Mouse (Mus musculus): ENCODE data around the gene Smg6. TPM values are rescaled to one million over a fixed set of nuclear protein-coding genes. Genes with fewer than 3 reads are reported as not detected.

The Smg6 gene
- polyA plus RNA-seq, 1 experiment: 40.8 TPM

DNA sequence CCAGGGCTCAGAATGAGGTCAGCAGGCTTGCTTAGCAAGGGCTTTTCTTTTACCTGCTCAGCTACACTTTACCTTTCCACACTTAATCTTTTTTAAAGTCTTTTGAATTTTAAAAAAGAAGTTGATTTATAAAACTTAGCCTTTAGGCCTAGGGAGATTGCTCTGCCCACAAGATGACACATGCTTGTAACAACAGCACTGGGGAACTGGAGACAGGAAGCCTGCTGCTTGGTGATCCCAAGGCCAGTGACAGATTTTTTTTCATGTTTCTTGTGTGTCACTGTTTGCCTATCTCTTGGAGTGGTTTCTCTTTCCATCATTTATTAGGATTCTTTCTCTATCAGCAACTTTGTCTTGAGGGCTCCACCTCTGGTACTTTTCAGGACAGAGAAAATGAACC lies 183.3 kb downstream of the Smg6 start:
- Histone ChIP-seq H3K4me1 (ENCODE audit: control insufficient read depth, insufficient read depth, low read length) (no peaks in the 10 kb centered on the region), H3K4me3 (replicated peaks; ENCODE audit: extremely low read depth, low read depth, low read length) (no peak overlapping the region)
- DNase-seq: no peak
- TF ChIP-seq CTCF (IDR thresholded peaks at IDR 0.05; ENCODE audit: insufficient read depth, low read length) (no peak), POLR2A (IDR thresholded peaks at IDR 0.05; ENCODE audit: borderline replicate concordance, extremely low read depth, low read depth, low read length) (no peak)

DNA sequence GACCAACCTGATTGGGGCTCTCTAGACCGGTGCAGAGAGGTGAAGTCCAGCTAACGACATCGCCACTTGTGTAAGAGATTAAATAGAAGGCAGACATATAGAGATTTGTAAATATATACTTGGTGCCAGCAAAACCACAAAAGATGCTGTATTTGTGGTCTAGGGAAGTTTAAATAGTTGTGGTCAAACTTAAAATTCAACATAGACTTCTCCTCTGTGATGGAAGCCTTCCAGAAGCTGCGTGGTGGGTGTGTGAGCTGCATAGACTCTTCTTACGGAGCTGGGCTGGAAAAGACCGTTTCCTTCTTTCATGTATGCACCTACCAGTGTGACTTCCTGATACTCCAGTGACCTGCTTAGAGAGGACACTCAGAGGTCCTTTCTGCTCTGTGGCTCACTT lies 190.8 kb downstream of the Smg6 start:
- TF ChIP-seq POLR2A (IDR thresholded peaks at IDR 0.05; ENCODE audit: borderline replicate concordance, extremely low read depth, low read depth, low read length) (no peak), CTCF (IDR thresholded peaks at IDR 0.05; ENCODE audit: insufficient read depth, low read length) (no peak)
- no peak for DNase-seq
- WGBS: 51% methylated on average over 6 of the region's 6 CpGs
- peaks cover 3% of the 10 kb centered on the region for H3K4me1 ChIP-seq (ENCODE audit: control insufficient read depth, insufficient read depth, low read length)
- no peak overlapping the region for H3K4me3 ChIP-seq (replicated peaks; ENCODE audit: extremely low read depth, low read depth, low read length)

DNA sequence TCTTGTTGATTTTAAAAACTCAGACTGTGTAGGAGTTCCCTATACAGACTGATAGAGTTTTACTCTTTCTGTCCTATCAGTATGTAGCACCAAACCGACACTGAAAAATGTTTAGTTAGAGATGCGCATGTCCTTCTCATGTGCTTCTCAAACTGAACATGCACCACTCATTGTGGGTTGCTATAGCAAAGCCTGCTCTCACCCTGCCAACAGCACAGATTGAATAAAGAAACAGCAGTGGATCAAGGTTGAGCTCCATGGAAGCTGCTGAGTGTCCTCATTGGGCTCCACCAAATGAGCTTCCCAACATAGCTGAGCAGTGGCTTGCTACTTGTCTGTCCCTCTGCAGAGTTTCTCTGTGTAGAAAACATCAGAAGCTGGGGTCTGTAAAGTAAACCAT lies 192.5 kb downstream of the Smg6 start:
- H3K4me1 ChIP-seq (ENCODE audit: control insufficient read depth, insufficient read depth, low read length): peaks cover 3% of the 10 kb centered on the region
- no peak for TF ChIP-seq POLR2A (IDR thresholded peaks at IDR 0.05; ENCODE audit: borderline replicate concordance, extremely low read depth, low read depth, low read length)
- TF ChIP-seq CTCF (IDR thresholded peaks at IDR 0.05; ENCODE audit: insufficient read depth, low read length): no peak
- H3K4me3 ChIP-seq (replicated peaks; ENCODE audit: extremely low read depth, low read depth, low read length): no peak overlapping the region
- no peak for DNase-seq
- 97% methylated on average over 2 of the region's 2 CpGs for WGBS

DNA sequence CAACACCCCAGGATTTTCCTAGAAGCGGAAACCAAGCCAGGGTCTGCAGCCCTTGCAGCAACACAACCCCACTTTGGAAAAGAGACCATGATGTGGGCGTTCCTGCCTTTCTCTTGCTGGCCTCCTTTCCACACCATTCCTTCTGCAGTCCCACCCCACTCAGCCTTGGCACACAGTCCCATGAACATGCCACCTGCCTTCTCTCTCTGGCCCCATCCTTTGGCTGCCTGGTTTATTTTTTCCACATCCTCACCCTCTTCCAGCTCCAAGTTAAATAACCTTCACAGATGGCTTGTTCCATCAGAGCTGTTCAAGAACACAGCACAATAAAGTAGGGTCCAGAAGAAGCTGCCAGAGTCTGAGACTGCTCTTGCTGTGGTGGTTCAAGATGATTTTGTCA lies 193.7 kb downstream of the Smg6 start:
- WGBS: 93% methylated on average over 2 of the region's 2 CpGs
- Histone ChIP-seq H3K4me3 (replicated peaks; ENCODE audit: extremely low read depth, low read depth, low read length) (no peak overlapping the region), H3K4me1 (ENCODE audit: control insufficient read depth, insufficient read depth, low read length) (peaks cover 3% of the 10 kb centered on the region)
- TF ChIP-seq POLR2A (IDR thresholded peaks at IDR 0.05; ENCODE audit: borderline replicate concordance, extremely low read depth, low read depth, low read length) (no peak), CTCF (IDR thresholded peaks at IDR 0.05; ENCODE audit: insufficient read depth, low read length) (no peak)
- no peak for DNase-seq

DNA sequence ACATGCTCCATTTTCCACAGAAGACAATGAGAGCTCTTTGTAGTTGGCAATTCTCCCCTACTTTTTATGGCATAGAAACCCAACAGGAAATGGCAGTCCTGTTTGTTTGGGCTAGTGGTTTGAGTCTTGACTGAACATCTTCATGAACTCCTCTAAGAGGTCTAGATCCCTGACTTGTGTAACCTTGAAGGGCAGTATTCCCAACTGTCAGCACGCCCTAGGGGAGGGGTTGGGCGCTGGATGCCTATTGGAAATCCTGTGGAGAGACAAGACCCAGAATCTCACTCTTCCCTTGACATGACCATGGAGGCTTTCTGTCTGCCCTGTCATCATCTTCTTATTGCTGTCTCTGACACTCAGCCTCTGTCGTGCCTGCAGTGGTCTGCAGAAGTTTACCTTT lies 194.2 kb downstream of the Smg6 start:
- no peak for DNase-seq
- Histone ChIP-seq H3K4me1 (ENCODE audit: control insufficient read depth, insufficient read depth, low read length) (peaks cover 3% of the 10 kb centered on the region), H3K4me3 (replicated peaks; ENCODE audit: extremely low read depth, low read depth, low read length) (no peak overlapping the region)
- TF ChIP-seq POLR2A (IDR thresholded peaks at IDR 0.05; ENCODE audit: borderline replicate concordance, extremely low read depth, low read depth, low read length) (no peak), CTCF (IDR thresholded peaks at IDR 0.05; ENCODE audit: insufficient read depth, low read length) (no peak)
- WGBS: 65% methylated on average over 3 of the region's 3 CpGs

DNA sequence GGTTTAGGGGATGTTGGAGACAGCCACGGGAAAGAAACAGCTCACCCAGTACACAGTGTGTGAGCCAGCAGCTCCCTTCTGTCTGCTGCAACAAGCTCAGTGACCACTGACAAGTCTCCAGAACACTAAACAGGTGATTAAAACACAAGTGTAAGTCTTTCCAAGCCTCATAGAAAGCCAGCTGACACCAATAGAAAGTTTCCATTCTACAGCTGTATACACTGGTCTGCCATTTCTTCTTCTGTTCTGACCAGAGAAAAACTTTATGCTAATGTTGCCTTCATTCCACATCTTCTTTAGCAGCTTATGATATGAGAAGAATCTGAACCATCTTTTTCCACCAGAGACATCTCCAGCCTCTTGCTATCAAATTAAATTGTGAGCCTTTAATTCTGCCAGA lies 195.7 kb downstream of the Smg6 start:
- DNase-seq: no peak
- Histone ChIP-seq H3K4me1 (ENCODE audit: control insufficient read depth, insufficient read depth, low read length) (no peaks in the 10 kb centered on the region; the same call in 1 of the 2 replicates), H3K4me3 (replicated peaks; ENCODE audit: extremely low read depth, low read depth, low read length) (no peak overlapping the region)
- WGBS: 61% methylated on average over 1 of the region's 1 CpGs
- TF ChIP-seq POLR2A (IDR thresholded peaks at IDR 0.05; ENCODE audit: borderline replicate concordance, extremely low read depth, low read depth, low read length): no peak
- no peak for TF ChIP-seq CTCF (IDR thresholded peaks at IDR 0.05; ENCODE audit: insufficient read depth, low read length)

DNA sequence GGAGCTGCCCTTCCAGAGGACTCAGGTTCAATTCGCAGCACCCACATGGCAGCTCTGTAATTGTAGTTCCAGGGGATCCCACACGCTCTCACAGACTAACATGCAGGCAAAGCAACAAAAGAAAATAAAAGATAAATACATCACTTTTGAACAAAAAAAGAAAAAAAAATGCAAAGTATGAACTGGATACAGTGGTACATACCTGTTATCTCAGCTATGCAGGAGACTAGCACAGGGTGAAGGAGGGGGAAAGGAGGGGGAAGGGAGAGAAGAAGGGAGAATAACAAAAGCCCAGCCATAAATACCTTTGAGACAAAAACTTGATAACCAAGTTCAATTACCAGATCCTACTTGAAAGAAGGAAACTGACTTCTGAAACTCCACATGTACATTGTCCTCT lies 198.8 kb downstream of the Smg6 start:
- no peak for DNase-seq
- no peak overlapping the region for H3K4me3 ChIP-seq (replicated peaks; ENCODE audit: extremely low read depth, low read depth, low read length)
- TF ChIP-seq CTCF (IDR thresholded peaks at IDR 0.05; ENCODE audit: insufficient read depth, low read length): no peak
- no peak for TF ChIP-seq POLR2A (IDR thresholded peaks at IDR 0.05; ENCODE audit: borderline replicate concordance, extremely low read depth, low read depth, low read length)
- no peaks in the 10 kb centered on the region for H3K4me1 ChIP-seq (ENCODE audit: control insufficient read depth, insufficient read depth, low read length)
- 91% methylated on average over 2 of the region's 2 CpGs for WGBS

DNA sequence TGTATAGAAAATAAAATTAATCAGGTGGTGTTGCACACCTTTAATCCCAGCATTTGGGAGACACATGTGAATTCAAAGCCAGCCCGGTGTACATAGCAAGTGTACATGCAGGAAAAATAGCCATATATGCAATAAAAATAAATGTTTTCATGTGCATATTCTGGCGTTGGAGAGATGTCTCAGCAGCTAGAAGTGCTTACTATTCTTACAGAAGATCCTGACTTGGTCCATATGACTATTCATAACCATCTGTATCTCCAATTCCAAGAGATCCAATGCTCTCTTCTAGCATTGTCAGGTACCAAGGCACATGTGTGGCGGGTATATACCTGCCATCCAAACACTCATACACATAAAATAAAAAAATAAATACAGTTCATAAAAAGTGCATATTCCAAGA lies 200.8 kb downstream of the Smg6 start:
- DNase-seq: no peak
- H3K4me1 ChIP-seq (ENCODE audit: control insufficient read depth, insufficient read depth, low read length): no peaks in the 10 kb centered on the region
- no peak for TF ChIP-seq CTCF (IDR thresholded peaks at IDR 0.05; ENCODE audit: insufficient read depth, low read length)
- no peak for TF ChIP-seq POLR2A (IDR thresholded peaks at IDR 0.05; ENCODE audit: borderline replicate concordance, extremely low read depth, low read depth, low read length)
- no peak overlapping the region for H3K4me3 ChIP-seq (replicated peaks; ENCODE audit: extremely low read depth, low read depth, low read length)
- WGBS: 95% methylated on average over 3 of the region's 3 CpGs

DNA sequence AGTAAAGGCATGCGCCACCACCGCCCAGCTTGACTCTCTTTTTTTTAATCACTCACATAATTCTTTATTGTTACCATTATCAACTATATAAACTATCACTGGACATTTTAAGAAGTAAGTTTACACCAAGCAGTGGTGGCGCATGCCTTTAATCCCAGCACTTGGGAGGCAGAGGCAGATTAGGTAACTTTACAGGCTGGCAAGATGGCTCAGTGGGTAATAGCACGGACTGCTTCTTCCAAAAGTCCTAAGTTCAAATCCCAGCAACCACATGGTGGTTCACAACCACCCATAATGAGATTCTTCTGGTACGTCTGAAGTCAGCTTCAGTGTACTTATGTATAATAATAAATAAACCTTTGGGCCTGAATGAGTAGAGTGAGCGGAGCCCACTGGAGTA lies 203.9 kb downstream of the Smg6 start:
- WGBS: 96% methylated on average over 6 of the region's 6 CpGs
- H3K4me1 ChIP-seq (ENCODE audit: control insufficient read depth, insufficient read depth, low read length): peaks cover 10% of the 10 kb centered on the region

DNA sequence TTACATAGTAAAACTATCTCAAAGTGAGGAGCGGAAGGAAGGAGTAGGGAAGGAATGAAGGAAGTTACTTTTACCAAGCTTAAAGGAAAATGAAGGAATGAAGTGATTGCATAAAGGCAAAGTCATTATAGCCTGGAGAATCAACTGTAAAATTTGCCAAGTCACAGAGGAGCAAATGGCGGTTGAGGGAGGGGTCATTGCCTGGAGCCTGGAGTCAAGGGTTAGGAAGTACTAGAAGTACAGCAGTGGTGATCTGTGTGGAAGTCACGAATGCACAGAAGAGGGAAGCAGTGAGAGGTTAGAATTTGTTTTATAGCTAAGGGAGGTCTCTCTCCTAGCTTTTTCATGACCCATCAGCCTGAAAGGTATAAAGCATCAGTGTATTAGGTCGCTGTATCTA lies 205.7 kb downstream of the Smg6 start:
- TF ChIP-seq POLR2A (IDR thresholded peaks at IDR 0.05; ENCODE audit: borderline replicate concordance, extremely low read depth, low read depth, low read length): no peak
- no peak for TF ChIP-seq CTCF (IDR thresholded peaks at IDR 0.05; ENCODE audit: insufficient read depth, low read length)
- no peak for DNase-seq
- Histone ChIP-seq H3K4me3 (replicated peaks; ENCODE audit: extremely low read depth, low read depth, low read length) (no peak overlapping the region), H3K4me1 (ENCODE audit: control insufficient read depth, insufficient read depth, low read length) (peaks cover 13% of the 10 kb centered on the region)
- WGBS: 83% methylated on average over 4 of the region's 4 CpGs

More for the DNA sequence above, 203.9 kb downstream of the Smg6 start:
- no peak overlapping the region for H3K4me3 ChIP-seq (replicated peaks; ENCODE audit: extremely low read depth, low read depth, low read length)
- no peak for DNase-seq
- TF ChIP-seq CTCF (IDR thresholded peaks at IDR 0.05; ENCODE audit: insufficient read depth, low read length) (no peak), POLR2A (IDR thresholded peaks at IDR 0.05; ENCODE audit: borderline replicate concordance, extremely low read depth, low read depth, low read length) (no peak)

All from lung, adult 2 months (tissue).